Mouse (Mus musculus) C2C12 (cell line): Measurements from ENCODE around the gene Cd47. TPM values are rescaled to one million over a fixed set of nuclear protein-coding genes. Genes with fewer than 3 reads are reported as not detected.

Source experiments
- H3K27me3 ChIP-seq: one replicate; pipeline ENCODE4 v1.6.1; 2011; ENCODE audit not compliant: control insufficient read depth, insufficient read depth, insufficient read length
- H3K36me3 ChIP-seq: one replicate; pipeline ENCODE4 v1.6.1; 2011; ENCODE audit not compliant: control insufficient read depth, insufficient read depth
- H3K4me3 ChIP-seq: one replicate; pipeline ENCODE4 v1.5.1; 2011; ENCODE audit warnings: mild to moderate bottlenecking, control low read depth; ENCODE audit not compliant: poor library complexity, insufficient read depth, severe bottlenecking
- H3K79me2 ChIP-seq: one replicate; pipeline ENCODE4 v1.6.1; 2011; ENCODE audit not compliant: control insufficient read depth, insufficient read depth
- H3K79me3 ChIP-seq: one replicate; pipeline ENCODE4 v1.6.1; 2011; ENCODE audit warnings: low read depth, control low read depth
- H3ac ChIP-seq: one replicate; pipeline ENCODE3; 2011; ENCODE audit warnings: low read depth; ENCODE audit not compliant: control insufficient read depth, insufficient read length
- CEBPB ChIP-seq: IDR thresholded peaks from one replicate; pipeline ENCODE4 v1.6.1; 2011; ENCODE audit warnings: low read depth, mild to moderate bottlenecking, control low read depth, moderate library complexity
- CTCF ChIP-seq: IDR thresholded peaks from one replicate; pipeline ENCODE4 v1.5.1; 2011; ENCODE audit not compliant: control insufficient read depth, insufficient read depth, insufficient read length
- FOSL1 ChIP-seq: IDR thresholded peaks from one replicate; pipeline ENCODE4 v1.8.0; 2011; ENCODE audit warnings: mild to moderate bottlenecking, low read length; ENCODE audit not compliant: poor library complexity, insufficient read depth, severe bottlenecking
- MAX ChIP-seq: IDR thresholded peaks from one replicate; pipeline ENCODE4 v1.6.1; 2011; ENCODE audit warnings: mild to moderate bottlenecking, control low read depth
- MYOD1 ChIP-seq: IDR thresholded peaks from one replicate; pipeline ENCODE4 v1.6.1; 2011; ENCODE audit warnings: low read depth; ENCODE audit not compliant: control insufficient read depth, insufficient read length
- MYOG ChIP-seq: IDR thresholded peaks from one replicate; pipeline ENCODE4 v1.6.1; 2011; ENCODE audit not compliant: control insufficient read depth, insufficient read length; ENCODE audit errors: extremely low read depth
- USF1 ChIP-seq: IDR thresholded peaks from one replicate; pipeline ENCODE4 v1.6.1; 2011; ENCODE audit warnings: low read depth, mild to moderate bottlenecking, control low read depth, moderate library complexity
- polyA plus RNA-seq: library from polyadenylated mRNA; unstranded; fragments of >200 nt; fragmentation: generic; extraction: Trizol; gene quantifications from one replicate; pipeline ENCODE4 v1.2.1, GENCODE M21; 2012; ENCODE audit warnings: missing spikeins

Cd47 gene
- polyA plus RNA-seq, 1 experiment = 76.0 TPM

DNA sequence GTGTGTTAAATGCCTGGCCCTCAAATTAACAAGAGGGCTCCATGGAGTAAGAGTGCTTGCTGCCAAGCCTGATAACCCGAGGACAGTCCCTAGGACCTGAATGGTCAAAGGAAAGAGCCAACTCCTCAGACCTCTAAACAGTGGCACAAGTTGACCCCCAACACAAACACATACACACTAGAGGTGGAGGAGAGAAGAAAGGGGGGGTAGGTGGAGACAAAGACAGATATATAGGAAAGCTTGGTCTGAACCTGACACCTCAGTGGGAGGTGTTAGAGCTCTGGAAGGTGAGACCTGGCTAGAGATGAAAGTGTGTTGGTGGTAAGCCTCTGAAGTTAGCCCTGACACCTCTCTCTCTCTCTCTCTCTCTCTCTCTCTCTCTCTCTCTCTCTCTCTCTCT is 27.8 kb upstream of the Cd47 start:
- TF ChIP-seq MYOD1 = no peak
- TF ChIP-seq FOSL1 = no peak
- TF ChIP-seq CTCF = no peak
- TF ChIP-seq CEBPB = no peak
- TF ChIP-seq USF1 = no peak
- no peak for TF ChIP-seq MAX
- no peak for TF ChIP-seq MYOG
- no peaks in the 10 kb centered on the region for H3K27me3 ChIP-seq

DNA sequence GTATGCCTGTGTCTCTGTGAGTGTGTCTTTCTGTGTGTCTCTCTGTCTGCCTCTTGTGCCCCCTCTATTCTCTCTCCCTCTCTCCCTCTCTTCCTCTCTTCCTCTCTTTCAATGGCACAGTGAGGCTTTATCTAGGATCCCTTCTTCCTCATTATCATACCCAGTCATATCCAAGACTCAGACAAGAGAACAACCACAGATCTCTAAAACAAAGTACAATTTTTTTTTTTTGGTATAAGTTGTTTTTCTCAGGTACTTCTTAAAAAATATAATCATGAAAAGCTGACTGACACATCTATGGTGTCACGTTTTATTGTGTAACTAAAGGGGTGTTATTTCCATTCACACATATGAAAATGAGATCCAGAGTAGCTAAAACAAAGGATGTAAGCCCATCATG is 27.3 kb upstream of the Cd47 start:
- Histone ChIP-seq H3K27me3 (no peaks in the 10 kb centered on the region), H3K79me2 (no peaks in the 10 kb centered on the region), H3ac (no peak overlapping the region), H3K79me3 (no peaks in the 10 kb centered on the region), H3K4me3 (no peak overlapping the region), H3K36me3 (no peaks in the 10 kb centered on the region)
- no peak for TF ChIP-seq FOSL1
- no peak for TF ChIP-seq MAX

More for the DNA sequence above, 27.8 kb upstream of the Cd47 start:
- Histone ChIP-seq H3K79me3 (no peaks in the 10 kb centered on the region), H3K36me3 (no peaks in the 10 kb centered on the region), H3ac (no peak overlapping the region), H3K4me3 (no peak overlapping the region), H3K79me2 (no peaks in the 10 kb centered on the region)

DNA sequence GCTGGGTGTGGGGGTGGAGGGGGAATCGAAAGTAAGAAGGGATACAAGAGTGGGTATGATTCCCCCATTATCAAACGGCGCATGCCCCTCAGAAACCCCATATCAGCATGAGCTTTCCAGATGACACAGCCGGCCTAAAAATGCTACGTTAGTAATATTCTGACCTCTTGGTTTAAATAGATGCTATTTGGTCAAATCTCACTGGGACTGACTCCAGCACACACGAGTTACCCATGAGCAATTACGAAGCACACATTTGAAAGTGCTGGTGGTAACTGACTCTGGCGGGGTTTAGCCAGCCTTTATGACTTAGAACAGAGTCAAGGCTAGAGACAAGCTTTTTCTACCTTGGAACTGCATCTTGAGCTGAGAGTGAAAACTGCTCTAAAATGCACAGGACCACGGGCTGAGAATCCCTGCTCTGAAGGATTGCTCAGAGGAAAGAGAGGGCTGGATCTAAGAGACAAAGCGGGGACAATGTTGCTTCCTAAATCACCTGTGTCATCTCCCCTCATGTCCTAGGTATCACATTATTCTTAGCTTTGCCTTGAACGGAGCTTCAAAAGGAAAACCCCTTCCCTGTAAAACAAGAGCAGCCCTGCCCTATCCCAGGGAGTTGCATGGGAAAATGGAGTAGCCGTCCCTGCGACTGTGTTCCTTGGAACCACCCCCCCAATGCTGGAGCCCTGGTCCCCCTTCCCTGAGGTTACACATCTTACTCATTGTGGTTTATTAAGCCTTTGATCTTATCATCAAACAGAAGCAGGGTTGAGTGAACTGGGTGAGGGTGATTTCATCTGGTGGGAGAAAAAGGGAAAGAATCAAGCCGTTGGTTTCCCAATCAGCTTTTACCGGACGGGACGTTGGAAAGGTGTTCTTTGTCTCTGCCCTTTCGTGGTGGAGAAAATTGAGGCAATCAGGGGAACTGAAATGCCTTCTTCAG is 26.0 kb upstream of the Cd47 start:
- no peak for TF ChIP-seq CEBPB
- no peak for TF ChIP-seq MYOD1
- no peak for TF ChIP-seq MAX
- no peak for TF ChIP-seq CTCF
- no peak for TF ChIP-seq MYOG
- TF ChIP-seq USF1 = no peak
- no peak for TF ChIP-seq FOSL1
- no peaks in the 10 kb centered on the region for H3K36me3 ChIP-seq
- H3K4me3 ChIP-seq = no peak overlapping the region
- H3ac ChIP-seq = no peak overlapping the region
- H3K79me2 ChIP-seq = no peaks in the 10 kb centered on the region
- no peaks in the 10 kb centered on the region for H3K79me3 ChIP-seq
- H3K27me3 ChIP-seq = no peaks in the 10 kb centered on the region

DNA sequence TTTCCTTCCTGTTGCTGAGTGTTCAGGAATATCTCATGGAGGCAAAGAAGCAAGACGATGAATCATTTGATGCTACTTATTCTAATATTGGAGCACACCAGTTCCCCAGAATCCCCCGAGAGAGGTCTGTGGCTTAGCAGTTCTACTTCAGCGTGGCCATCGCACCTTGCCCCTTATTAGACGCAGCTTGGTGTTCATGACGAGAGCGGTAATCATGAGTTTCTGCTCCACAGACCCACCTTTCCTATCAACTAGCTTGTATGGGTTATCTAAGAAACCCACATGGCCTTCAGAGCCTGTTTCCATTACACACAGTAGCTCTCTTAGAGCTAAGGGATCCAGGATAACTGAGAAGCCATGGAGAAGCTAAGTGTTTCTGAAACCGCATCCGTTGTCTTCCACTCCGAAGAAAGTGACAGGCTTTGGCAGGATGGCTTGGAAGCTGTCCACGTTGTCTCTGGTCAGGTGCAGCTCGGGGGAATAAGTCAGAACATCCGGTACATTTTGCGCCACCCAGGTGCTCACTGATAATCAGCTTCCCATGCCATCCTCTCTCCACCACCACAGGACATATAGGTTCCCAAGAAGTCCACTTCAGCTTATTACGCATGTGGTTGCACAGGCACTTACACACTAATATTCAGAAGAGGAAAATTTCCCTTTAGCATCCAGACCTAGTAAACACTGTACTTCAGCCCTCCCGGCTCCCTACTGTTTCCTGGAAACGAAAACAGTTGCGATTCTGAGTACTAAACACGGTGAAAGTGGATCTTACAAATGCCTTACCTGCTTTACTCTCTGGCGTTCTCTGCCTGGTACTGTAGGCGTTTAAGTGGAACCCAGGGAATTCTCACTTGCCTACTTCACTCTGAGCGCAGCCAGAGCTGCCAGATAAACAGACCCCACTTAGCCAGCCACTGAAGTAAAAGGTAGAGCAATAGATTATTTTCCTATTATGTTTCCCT is 25.0 kb upstream of the Cd47 start:
- Histone ChIP-seq H3ac (no peak overlapping the region), H3K36me3 (no peaks in the 10 kb centered on the region), H3K79me2 (no peaks in the 10 kb centered on the region), H3K27me3 (no peaks in the 10 kb centered on the region), H3K79me3 (no peaks in the 10 kb centered on the region), H3K4me3 (no peak overlapping the region)
- no peak for TF ChIP-seq MYOG
- no peak for TF ChIP-seq CEBPB
- no peak for TF ChIP-seq CTCF
- no peak for TF ChIP-seq MYOD1
- no peak for TF ChIP-seq MAX
- TF ChIP-seq FOSL1 = no peak
- no peak for TF ChIP-seq USF1

DNA sequence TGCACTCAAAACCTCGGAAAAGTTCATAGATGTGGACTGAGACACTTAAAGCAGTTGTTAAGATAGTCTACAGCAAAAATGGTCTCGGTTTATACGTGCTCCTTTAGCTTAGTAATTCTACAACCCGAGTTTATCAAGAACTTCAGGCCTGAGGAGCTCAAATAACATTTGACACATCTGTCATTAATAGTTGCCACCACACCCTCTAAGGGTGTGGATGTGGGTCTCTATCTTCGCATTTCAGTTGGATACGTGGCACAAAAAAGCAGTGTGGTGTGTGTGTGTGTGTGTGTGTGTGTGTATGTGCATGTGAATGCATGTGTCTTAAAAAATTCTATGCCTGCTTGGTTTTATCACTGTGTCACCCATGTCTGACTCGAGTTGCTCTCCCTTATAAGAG is 23.4 kb upstream of the Cd47 start:
- no peak overlapping the region for H3ac ChIP-seq
- no peak for TF ChIP-seq FOSL1
- no peaks in the 10 kb centered on the region for H3K79me3 ChIP-seq
- H3K79me2 ChIP-seq = no peaks in the 10 kb centered on the region
- H3K36me3 ChIP-seq = no peaks in the 10 kb centered on the region
- H3K27me3 ChIP-seq = no peaks in the 10 kb centered on the region
- H3K4me3 ChIP-seq = no peak overlapping the region
